Mouse (Mus musculus) Patski (cell line): Measurements from ENCODE around the gene Canx. TPM values are rescaled to one million over a fixed set of nuclear protein-coding genes. Genes with fewer than 3 reads are reported as not detected.
"Not testable (repeated sequence)": the region's sequence is repeated elsewhere in the genome, so short reads cannot be mapped to it uniquely, and the experiment has no call there.

Experiments used
- ATAC-seq: fragments of 100-300 bp; one replicate; pipeline ENCODE4 v1.8.0; 2021
- CTCF ChIA-PET: fragments of 350-600 bp; sonication (Branson Sonifier 250); formaldehyde crosslinking; loops from one replicate; lab custom pipeline; 2022; ENCODE audit warnings: inconsistent platforms; lab: Charles Lee
- POLR2A ChIA-PET: fragments of 350-600 bp; sonication (Branson Sonifier 250); formaldehyde crosslinking; loops from one replicate; lab custom pipeline; 2022; ENCODE audit warnings: antibody characterized with exemption, inconsistent platforms; lab: Charles Lee
- DNase-seq: peaks from one replicate; pipeline ENCODE4 v3.0.0-alpha.2; 2011; ENCODE audit warnings: low read depth, low spot score
- H3K27me3 ChIP-seq: fragments of 371-371 bp; one replicate; pipeline ENCODE4 v1.5.1; 2021
- CTCF ChIP-seq: fragments of 100-300 bp; IDR thresholded peaks from one replicate; pipeline ENCODE4 v1.5.1; 2021
- in situ Hi-C: fragments of 300-500 bp; cut with MboI; formaldehyde crosslinking; loops from 3 replicates; pipeline ENCODE4 v1.11.1; 2018; ENCODE audit warnings: low pct_unique_long_range_greater_than_20kb, mixed read lengths
- polyA plus RNA-seq: library from polyadenylated mRNA; unstranded; gene quantifications from one replicate; pipeline ENCODE4 v1.2.3, GENCODE M21; 2021

Canx gene
- polyA plus RNA-seq, 1 experiment from 2014 or later, result 801 TPM

DNA sequence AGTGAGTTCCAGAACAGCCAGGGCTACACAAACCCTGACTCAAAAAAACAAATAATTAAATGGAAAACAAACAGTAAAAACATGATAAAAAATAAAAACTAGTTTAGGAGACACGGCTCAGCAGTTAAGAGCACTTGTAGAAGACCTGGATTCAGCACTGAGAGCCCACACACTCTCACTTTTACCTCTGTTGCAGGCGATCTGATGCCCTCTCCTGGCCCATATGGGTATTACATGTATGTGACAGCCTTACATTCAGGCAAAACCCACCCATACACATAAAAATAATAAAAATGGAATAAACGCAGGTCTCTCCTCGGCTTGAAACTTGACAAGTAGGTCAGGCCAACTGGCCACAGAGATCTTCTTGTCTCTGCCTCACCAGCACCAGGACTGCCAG, 39.1 kb upstream of the Canx start:
- ChIA-PET POLR2A (interaction anchor here (1.2 to 1.3 kb wide), 2 partner anchors 13 to 139 kb away, joined by 3 to 4 read pairs; no protein-coding TSS in a partner anchor), CTCF (interaction anchor here (0.7 to 2.6 kb wide), 11 partner anchors 10 to 135 kb away, joined by 3 to 13 read pairs (median 4); partner anchors contain the start of genes Cby3 and Maml1)
- in situ Hi-C loops, result no loop called here
- DNase-seq (no peak), ATAC-seq (peak; percentile 49)
- H3K27me3 ChIP-seq, result no peaks in the 10 kb centered on the region
- TF ChIP-seq CTCF, result peak; percentile 84

DNA sequence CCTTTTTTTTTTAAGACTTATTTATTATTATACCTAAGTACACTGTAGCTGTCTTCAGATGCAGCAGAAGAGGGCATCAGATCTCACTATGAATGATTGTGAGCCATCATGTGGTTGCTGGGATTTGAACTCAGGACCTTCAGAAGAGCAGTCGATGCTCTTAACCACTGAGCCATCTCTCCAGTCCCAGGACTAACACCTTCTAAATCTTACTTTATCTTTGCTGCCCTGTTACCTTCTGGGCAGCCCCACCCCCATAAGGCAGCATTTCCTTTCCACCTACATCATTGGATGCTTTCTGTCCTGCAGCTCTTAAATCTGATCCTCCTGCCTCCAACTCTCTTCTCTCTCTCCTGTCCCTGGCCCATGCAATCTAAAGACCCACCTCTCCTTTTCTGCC, 35.8 kb upstream of the Canx start:
- DNase-seq, H3K27me3 ChIP-seq, in situ Hi-C loops, ATAC-seq: not testable (repeated sequence)
- POLR2A ChIA-PET, result interaction anchor here (0.9 kb wide), 1 partner anchor 69 kb away, joined by 3 read pairs; the partner anchor contains the start of gene Maml1
- CTCF ChIA-PET, result interaction anchor here (2.4 kb wide), 1 partner anchor 11 kb away, joined by 5 read pairs; no protein-coding TSS in a partner anchor

DNA sequence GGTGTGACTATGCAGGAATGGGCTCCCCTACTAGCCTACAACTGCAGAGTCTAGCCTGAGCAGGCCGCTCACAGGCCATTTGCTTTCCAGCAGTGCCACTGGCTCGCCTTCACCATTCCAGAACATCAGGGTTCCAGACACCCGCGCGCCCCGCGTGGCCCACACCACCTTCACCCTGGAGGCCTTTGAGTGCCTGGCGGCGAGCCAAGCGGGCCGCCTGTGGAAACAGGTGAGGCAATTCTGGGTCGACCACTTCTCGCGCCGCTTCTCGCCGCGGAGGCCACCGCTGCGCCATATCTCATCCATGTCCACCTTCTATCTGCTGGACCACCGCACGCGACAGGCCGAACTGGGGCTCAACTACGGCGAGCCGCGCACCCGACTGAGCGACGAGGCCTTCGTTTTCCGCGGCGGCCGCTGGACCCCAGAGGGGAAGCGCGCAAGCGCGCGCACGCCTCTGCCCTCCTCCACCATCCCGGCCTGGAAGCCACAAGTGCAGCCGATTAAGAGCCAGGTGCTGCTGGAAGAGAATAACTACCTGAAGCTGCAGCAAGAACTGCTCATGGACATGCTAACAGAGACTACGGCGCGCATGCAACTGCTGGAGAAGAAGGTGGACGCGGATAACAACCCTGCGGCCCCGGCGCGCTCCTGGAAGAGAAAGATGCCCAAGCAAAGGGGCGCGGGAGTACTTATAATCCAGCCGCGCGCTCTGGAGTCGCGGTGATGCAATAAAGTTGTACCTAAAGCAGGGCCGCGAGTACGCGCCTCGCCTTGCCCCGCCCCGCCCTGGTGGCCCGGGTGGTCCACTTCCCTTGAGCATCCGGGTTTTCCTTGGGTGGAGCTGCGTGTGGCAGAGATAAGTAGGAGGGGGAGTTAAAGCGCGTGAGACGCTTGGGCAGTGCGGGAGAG, 33.7 kb upstream of the Canx start:
- in situ Hi-C loops, result no loop called here

DNA sequence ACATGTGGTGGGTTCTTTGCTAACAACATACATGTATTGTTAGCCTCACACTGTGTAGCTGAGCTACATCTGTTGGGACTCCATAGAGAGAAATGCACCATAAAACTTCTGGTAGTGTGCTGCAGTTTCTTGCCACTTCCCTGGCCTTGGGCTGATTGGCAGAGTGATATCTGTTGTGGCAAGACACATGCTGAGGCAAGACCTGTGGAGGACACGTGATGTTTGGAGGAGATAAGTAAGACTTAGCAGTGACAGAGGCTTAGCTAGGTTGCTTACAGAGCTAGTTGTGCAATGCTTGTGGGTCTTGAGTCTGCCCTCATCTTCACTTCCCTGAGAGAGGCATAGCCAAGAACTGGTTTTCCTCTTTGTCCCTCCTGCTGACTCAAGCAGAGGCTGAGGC, 29.9 kb upstream of the Canx start:
- in situ Hi-C loops, result no loop called here
- ChIA-PET CTCF (interaction anchor here (0.6 to 2.8 kb wide), 7 partner anchors 9 to 422 kb away, joined by 3 to 13 read pairs (median 4); no protein-coding TSS in a partner anchor), POLR2A (interaction anchor here (2.1 kb wide), 1 partner anchor 22 kb away, joined by 7 read pairs; the partner anchor contains the start of gene Hnrnph1)
- ATAC-seq, result peak; percentile 79
- TF ChIP-seq CTCF, result no peak
- H3K27me3 ChIP-seq, result no peaks in the 10 kb centered on the region
- DNase-seq, result no peak

More for the DNA sequence above, 33.7 kb upstream of the Canx start:
- POLR2A ChIA-PET, result interaction anchor here (0.6 kb wide), 3 partner anchors 217 to 1294 kb away, joined by 3 to 7 read pairs (median 3); no protein-coding TSS in a partner anchor
- CTCF ChIA-PET, result no interaction called here
- DNase-seq (no peak), ATAC-seq (no peak)
- H3K27me3 ChIP-seq, result no peaks in the 10 kb centered on the region
- no peak for TF ChIP-seq CTCF

DNA sequence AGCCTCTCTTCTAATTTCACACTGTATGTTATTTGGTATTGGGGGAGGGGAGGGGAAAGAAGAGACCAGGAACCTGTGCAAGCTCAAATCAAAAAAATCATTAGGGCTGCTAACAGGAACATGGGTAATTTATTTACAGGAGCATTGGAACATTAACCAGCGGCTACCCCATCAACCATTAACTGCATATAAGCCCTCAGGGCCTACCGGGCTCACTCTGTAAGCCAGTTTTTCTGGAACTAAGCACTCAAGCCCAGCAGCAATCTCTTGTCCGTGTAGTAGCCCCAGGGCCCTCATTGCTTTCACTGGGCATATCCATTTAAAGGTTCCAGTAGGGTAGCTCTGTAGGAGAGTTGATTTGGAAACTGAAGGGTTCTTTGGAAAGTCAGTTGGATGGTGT, 29.4 kb upstream of the Canx start:
- ChIA-PET POLR2A (interaction anchor here (1.0 to 2.1 kb wide), 2 partner anchors 22 to 51 kb away, joined by 3 to 7 read pairs; partner anchors contain the start of gene Hnrnph1), CTCF (interaction anchor here (0.6 to 2.8 kb wide), 8 partner anchors 9 to 421 kb away, joined by 3 to 13 read pairs (median 4); no protein-coding TSS in a partner anchor)
- in situ Hi-C loops, result no loop called here
- ATAC-seq (peak; percentile 92), DNase-seq (no peak)
- no peaks in the 10 kb centered on the region for H3K27me3 ChIP-seq
- no peak for TF ChIP-seq CTCF

DNA sequence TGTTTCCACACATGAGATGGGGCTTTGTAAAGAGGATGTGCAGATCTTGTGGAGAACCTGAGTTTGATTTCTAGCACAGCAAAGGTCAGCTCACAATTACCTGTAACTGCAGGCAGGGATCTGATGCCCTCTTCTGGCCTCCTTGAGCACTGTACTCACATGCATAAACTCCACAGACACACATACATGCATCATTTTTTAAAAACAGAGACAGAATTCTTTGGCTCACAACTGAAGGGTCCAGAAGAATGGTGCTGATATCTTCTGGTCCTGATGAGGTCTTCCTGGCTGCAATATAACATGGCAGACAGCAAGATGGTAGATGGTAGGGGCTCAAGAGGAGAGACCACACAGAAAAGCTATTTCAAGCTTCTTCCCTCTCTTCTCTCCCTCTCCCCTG, 28.7 kb upstream of the Canx start, which contains the start of gene Cby3:
TSS of gene Cby3 (plus strand) at position 301 of the 400 bp plus-strand sequence.
- ChIA-PET CTCF (interaction anchor here (0.9 to 2.8 kb wide), 7 partner anchors 9 to 124 kb away, joined by 3 to 13 read pairs (median 4); no protein-coding TSS in a partner anchor), POLR2A (interaction anchor here (1.0 to 2.1 kb wide), 2 partner anchors 23 to 51 kb away, joined by 3 to 7 read pairs; partner anchors contain the start of gene Hnrnph1)
- no peak for ATAC-seq
- in situ Hi-C loops, result no loop called here
- no peaks in the 10 kb centered on the region for H3K27me3 ChIP-seq
- DNase-seq, result no peak
- TF ChIP-seq CTCF, result no peak

DNA sequence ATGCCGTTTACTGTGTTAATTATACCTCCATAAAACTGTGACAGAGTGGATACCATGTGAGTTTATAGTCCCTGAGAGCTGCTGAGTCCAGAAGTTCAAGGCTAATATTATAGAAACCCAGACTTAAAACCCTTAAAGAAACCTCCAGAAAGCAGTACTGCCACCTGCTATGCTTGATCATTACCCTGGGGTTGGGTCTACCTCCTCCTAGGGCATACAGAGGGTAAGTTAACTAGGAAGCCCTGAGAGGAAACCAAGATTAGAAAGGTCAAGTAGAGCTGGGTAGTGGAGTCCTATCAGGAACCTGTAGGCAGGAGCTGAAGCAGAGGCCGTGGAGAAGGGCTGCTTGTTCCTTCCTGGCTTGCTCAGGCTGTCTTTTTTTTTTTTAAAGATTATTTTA, 26.7 kb upstream of the Canx start:
- in situ Hi-C loops, result no loop called here
- no peak for ATAC-seq
- DNase-seq, result no peak
- CTCF ChIA-PET, result interaction anchor here (1.0 to 1.1 kb wide), 2 partner anchors 12 to 23 kb away, joined by 3 to 4 read pairs; no protein-coding TSS in a partner anchor
- TF ChIP-seq CTCF, result no peak
- POLR2A ChIA-PET, result no interaction called here
- H3K27me3 ChIP-seq, result no peaks in the 10 kb centered on the region

DNA sequence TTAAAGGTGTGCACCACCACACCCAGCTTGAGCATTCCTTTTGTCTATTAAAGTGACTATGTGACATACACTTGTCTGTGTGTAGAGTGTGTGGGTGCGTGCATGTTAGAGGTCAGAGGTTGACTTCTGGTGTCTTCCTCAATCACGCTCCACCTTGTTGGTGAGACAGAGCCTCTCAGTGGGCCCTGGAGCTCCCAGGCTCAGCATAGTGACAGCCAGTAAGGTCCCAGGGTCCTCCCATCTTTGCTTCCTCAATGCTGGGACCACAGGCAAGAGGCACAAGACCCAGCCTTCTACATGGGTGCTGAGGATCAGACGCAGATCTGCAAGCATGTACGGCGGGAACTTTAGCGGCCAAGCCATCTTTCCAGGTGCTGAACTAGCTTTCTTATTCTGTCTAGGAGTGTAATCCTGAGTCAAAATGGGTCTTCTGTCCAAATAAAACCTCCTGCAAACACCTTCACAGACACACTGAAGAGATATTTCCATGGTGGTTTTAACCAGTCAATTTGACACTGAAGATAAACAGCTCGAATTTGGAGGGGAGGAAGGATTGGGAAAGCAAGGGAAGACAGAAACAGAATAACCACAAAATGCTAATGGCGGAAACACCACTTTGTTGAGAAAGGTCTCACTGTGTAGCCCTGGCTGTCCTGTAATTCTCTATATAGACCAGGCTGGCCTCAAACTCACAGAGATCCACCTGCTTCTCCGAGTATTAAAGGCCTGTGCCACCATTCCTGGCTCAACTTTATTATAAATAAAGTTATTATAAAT, 21.0 kb upstream of the Canx start:
- POLR2A ChIA-PET, result interaction anchor here (1.3 kb wide), 1 partner anchor 11 kb away, joined by 3 read pairs; no protein-coding TSS in a partner anchor
- no peak for ATAC-seq
- CTCF ChIA-PET, result interaction anchor here (2.5 kb wide), 1 partner anchor 11 kb away, joined by 9 read pairs; no protein-coding TSS in a partner anchor
- no peak for TF ChIP-seq CTCF
- H3K27me3 ChIP-seq, result no peaks in the 10 kb centered on the region
- in situ Hi-C loops, result no loop called here
- no peak for DNase-seq

DNA sequence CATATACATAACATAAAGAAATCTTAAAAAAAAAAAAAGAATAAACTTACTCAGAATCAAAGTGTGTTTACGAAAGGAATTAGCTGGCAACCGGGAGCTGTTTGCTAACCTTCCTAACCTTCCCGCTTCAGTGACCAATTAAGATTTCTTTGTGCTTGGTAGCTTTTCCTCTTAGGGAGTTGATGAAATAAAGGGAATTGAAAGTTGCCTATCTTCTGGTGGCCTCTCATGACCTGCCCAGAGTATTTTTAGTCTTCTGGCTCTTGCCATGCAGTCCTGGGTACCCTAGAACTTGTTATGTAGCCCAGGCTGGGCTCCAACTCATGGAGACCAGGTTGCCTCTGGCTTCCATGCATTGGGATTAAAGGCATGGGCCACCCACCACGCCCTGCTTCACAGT, 20.0 kb upstream of the Canx start:
- ATAC-seq (no peak), DNase-seq (no peak)
- ChIA-PET POLR2A (interaction anchor here (1.3 kb wide), 1 partner anchor 10 kb away, joined by 3 read pairs; no protein-coding TSS in a partner anchor), CTCF (interaction anchor here (0.8 to 2.5 kb wide), 3 partner anchors 9 to 16 kb away, joined by 3 to 9 read pairs (median 3); partner anchors contain the start of gene Cby3)
- TF ChIP-seq CTCF, result no peak
- no peaks in the 10 kb centered on the region for H3K27me3 ChIP-seq
- in situ Hi-C loops, result no loop called here
